Mouse (Mus musculus) urinary bladder, postnatal 4 days (tissue): ENCODE data around the gene Ets2.
"Not testable (repeated sequence)": the region's sequence is repeated elsewhere in the genome, so short reads cannot be mapped to it uniquely, and the experiment has no call there.

ENCODE experiments used
- DNase-seq, 2 experiments: peaks; one replicate each; pipeline ENCODE4 v3.0.0; 2021 to 2022; ENCODE audit warnings: low spot score in 2 of 2

The Ets2 gene

GRCm38 (mm10) chr16:95699721-95700120 is 2.2 kb upstream of the Ets2 start:
- no peak for DNase-seq

- no peak for DNase-seq
Observed at GRCm38 (mm10) chr16:95700224-95700623, 1.7 kb upstream of the Ets2 start.

- peak in 1 of 2 experiments; percentile 63 for DNase-seq
Observed at GRCm38 (mm10) chr16:95702562-95703545, 979 bp downstream of the Ets2 start.

- peak in 1 of 2 experiments; percentile 22 for DNase-seq
Observed at GRCm38 (mm10) chr16:95703958-95704357, 2.1 kb downstream of the Ets2 start.

GRCm38 (mm10) chr16:95704662-95705330 is 2.9 kb downstream of the Ets2 start:
- DNase-seq = no peak

GRCm38 (mm10) chr16:95705771-95706170 is 3.9 kb downstream of the Ets2 start:
- no peak for DNase-seq

- no peak for DNase-seq
Observed at GRCm38 (mm10) chr16:95708211-95709004, 6.5 kb downstream of the Ets2 start.

- DNase-seq = no peak
Observed at GRCm38 (mm10) chr16:95709175-95709574, 7.3 kb downstream of the Ets2 start.

- DNase-seq = no peak
Observed at GRCm38 (mm10) chr16:95710129-95710528, 8.3 kb downstream of the Ets2 start.

- DNase-seq = no peak
Observed at GRCm38 (mm10) chr16:95712121-95712520, 10.2 kb downstream of the Ets2 start.

- not testable (repeated sequence) for DNase-seq
Observed at GRCm38 (mm10) chr16:95713077-95713476, 11.2 kb downstream of the Ets2 start.

GRCm38 (mm10) chr16:95715026-95715425 is 13.2 kb downstream of the Ets2 start:
- DNase-seq = no peak

- no peak for DNase-seq
Observed at GRCm38 (mm10) chr16:95716061-95716706, 14.3 kb downstream of the Ets2 start.

- no peak for DNase-seq
Observed at GRCm38 (mm10) chr16:95717631-95718030, 15.8 kb downstream of the Ets2 start.

GRCm38 (mm10) chr16:95718119-95718518 is 16.2 kb downstream of the Ets2 start:
- DNase-seq = no peak

- peak in 1 of 2 experiments; percentile 16 for DNase-seq
Observed at GRCm38 (mm10) chr16:95720532-95720931, 18.7 kb downstream of the Ets2 start.

GRCm38 (mm10) chr16:95724251-95724650 is 22.4 kb downstream of the Ets2 start:
- no peak for DNase-seq

- no peak for DNase-seq
Observed at GRCm38 (mm10) chr16:95724776-95725175, 22.9 kb downstream of the Ets2 start.

GRCm38 (mm10) chr16:95726802-95727201 is 24.9 kb downstream of the Ets2 start:
- DNase-seq = no peak

- DNase-seq = no peak
Observed at GRCm38 (mm10) chr16:95728453-95729435, 26.9 kb downstream of the Ets2 start.
